Mouse (Mus musculus) olfactory bulb, adult 2 months (tissue): ENCODE data around the gene Gm10959.

Experiments used
- CTCF ChIP-seq: fragments of 200-500 bp; IDR thresholded peaks from 2 replicates; pipeline ENCODE4 v1.5.1; 2012; ENCODE audit warnings: low read depth, mild to moderate bottlenecking, low read length, moderate library complexity; ENCODE audit not compliant: insufficient read depth
- POLR2A ChIP-seq: fragments of 200-500 bp; IDR thresholded peaks from 2 replicates; pipeline ENCODE4 v1.6.1; 2012; ENCODE audit warnings: mild to moderate bottlenecking, low read depth, low read length, moderate library complexity; ENCODE audit not compliant: insufficient read depth

DNA sequence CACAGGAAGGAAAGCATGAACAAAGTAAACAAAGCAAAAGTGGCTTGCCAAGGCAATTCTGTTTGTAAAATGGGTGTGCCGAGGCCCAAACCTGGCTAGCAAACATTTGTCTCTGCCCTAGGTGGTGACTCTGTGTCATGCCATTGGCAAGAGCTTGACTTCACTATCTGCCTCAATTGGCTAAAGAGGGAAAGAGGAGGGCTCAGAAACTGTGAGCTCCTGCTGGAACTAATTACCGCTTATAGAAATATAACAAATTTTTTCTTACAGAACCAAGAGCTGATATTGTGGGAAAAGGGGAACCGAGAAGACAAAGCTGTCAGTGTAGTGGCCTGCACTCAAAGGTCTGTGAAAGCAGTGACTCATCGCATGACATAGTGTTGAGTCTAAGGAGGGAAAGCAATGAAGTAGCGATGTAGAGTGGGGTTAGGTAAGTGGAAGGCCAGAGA, 30.8 kb downstream of the Gm10959 start:
- no peak for TF ChIP-seq CTCF
- no peak for TF ChIP-seq POLR2A
